In the genomic region with DNA sequence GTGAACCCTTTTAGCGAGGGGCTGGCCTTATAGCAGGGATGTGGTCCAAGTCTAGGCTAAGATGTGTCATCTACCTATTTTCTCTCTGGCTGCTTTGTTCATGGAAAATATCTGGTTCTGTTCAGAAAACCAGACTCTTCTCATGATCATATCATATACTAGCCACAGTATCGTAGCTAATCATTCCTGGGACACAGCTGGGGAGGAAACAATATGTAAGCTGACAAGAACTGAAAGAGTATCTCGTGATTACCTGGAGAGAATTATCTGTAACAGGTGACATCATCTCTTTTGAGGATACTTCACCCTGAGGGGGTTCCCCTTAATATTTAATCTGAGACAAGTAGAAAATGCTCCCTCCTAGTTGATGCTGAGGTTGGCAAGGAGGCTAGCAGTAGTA, we compare ENCODE assay signal across 19 mouse cellular contexts.
"Had no signal": no experiment of that assay in that cellular context is flagged by ENCODE, and none has a peak within 500 bp of the region (broad histone marks: within the 10 kb centered on the region; RNA-seq: fewer than 3 reads in every experiment).

No protein-coding gene starts in this region.

- H3K9ac ChIP-seq: kidney, embryonic 15.5 days; limb, embryonic 13.5 days; liver, embryonic 12.5 days; liver, embryonic 15.5 days; lung, embryonic 15.5 days had no signal

- H3K4me3 ChIP-seq: kidney, embryonic 15.5 days; limb, embryonic 10.5 days; limb, embryonic 13.5 days; liver, embryonic 12.5 days; liver, embryonic 15.5 days; lung, embryonic 15.5 days had no signal

- H3K27ac ChIP-seq: kidney, embryonic 15.5 days; limb, embryonic 10.5 days; limb, embryonic 13.5 days; liver, embryonic 12.5 days; liver, embryonic 15.5 days; lung, embryonic 15.5 days had no signal

- H3K36me3 ChIP-seq: kidney, embryonic 15.5 days; limb, embryonic 10.5 days; liver, embryonic 12.5 days; liver, embryonic 15.5 days had no signal

- H3K9me3 ChIP-seq: kidney, embryonic 15.5 days; limb, embryonic 10.5 days; limb, embryonic 13.5 days; liver, embryonic 12.5 days; liver, embryonic 15.5 days; lung, embryonic 15.5 days had no signal

- H3K4me1 ChIP-seq: kidney, embryonic 15.5 days; limb, embryonic 10.5 days; limb, embryonic 13.5 days; liver, embryonic 12.5 days; liver, embryonic 15.5 days; lung, embryonic 15.5 days had no signal

- ATAC-seq: liver, embryonic 12.5 days had no signal

- DNase-seq: kidney, adult 11 months; kidney, adult 8-10 months; kidney, postnatal 14 days; kidney, postnatal 4 days; liver; lung, adult 18-20 months; lung, postnatal 10 days; lung, postnatal 4 days; midbrain, embryonic 14.5 days; right cerebral cortex, postnatal 25 days; spleen, adult 18-20 months; thymus, adult 18-20 months; thymus, postnatal 36 days had no signal

- H3K4me2 ChIP-seq: kidney, embryonic 15.5 days; limb, embryonic 13.5 days; liver, embryonic 12.5 days; liver, embryonic 15.5 days; lung, embryonic 15.5 days had no signal

- H3K27me3 ChIP-seq: kidney, embryonic 15.5 days; limb, embryonic 13.5 days; liver, embryonic 12.5 days; liver, embryonic 15.5 days; lung, embryonic 15.5 days had no signal
